Mouse (Mus musculus): ENCODE measurements at regions not wholly inside any gene's neighbourhood (a gene's known extent, or its start where the extent isn't known, plus 50 kb on each side); places are given as distances from the start of the nearest gene placed in this dataset.

- TF ChIP-seq POLR2A (IDR thresholded peaks at IDR 0.05; ENCODE audit: low read depth, low read length): no peak
- TF ChIP-seq CTCF (IDR thresholded peaks at IDR 0.05; ENCODE audit: extremely low read depth, insufficient read depth, insufficient read length, insufficient replicate concordance): no peak
Observed at GRCm38 (mm10) chr17:49327524-49327923, 100.6 kb upstream of the Mocs1 start.

All from spleen, adult 2 months (tissue).